Mouse (Mus musculus) midbrain, postnatal 0 days (tissue): Measurements from ENCODE around the gene Slc2a5. TPM values are rescaled to one million over a fixed set of nuclear protein-coding genes. Genes with fewer than 3 reads are reported as not detected.

Source experiments
- ATAC-seq: fragments of 200-750 bp; cut with Nextera tagmentation; 2 replicates; pipeline ENCODE4 v1.8.0; 2017; ENCODE audit warnings: moderate number of reproducible peaks, mild to moderate bottlenecking, moderate TSS enrichment, moderate library complexity; ENCODE audit not compliant: low FRiP score
- DNase-seq: peaks from one replicate; pipeline ENCODE4 v3.0.0-alpha.2; 2015; ENCODE audit warnings: low spot score
- H3K27ac ChIP-seq: fragments of 300-500 bp; sonication (generic); 2 replicates; pipeline ENCODE4 v1.5.1; 2014; ENCODE audit warnings: low read depth, mild to moderate bottlenecking, low read length, mixed read lengths
- H3K27me3 ChIP-seq: fragments of 300-500 bp; sonication (generic); 2 replicates; pipeline ENCODE4 v1.6.1; 2014; ENCODE audit warnings: low read length, control low read depth, mixed read lengths; ENCODE audit not compliant: insufficient read depth
- H3K36me3 ChIP-seq: fragments of 300-500 bp; sonication (generic); 2 replicates; pipeline ENCODE4 v1.6.1; 2014; ENCODE audit warnings: low read length, control low read depth, mixed read lengths; ENCODE audit not compliant: insufficient read depth
- H3K4me1 ChIP-seq: fragments of 300-500 bp; sonication (generic); 2 replicates; pipeline ENCODE4 v1.6.1; 2014; ENCODE audit warnings: mild to moderate bottlenecking, control low read depth, antibody characterized with exemption, low read length, mixed read lengths; ENCODE audit not compliant: insufficient read depth
- H3K4me2 ChIP-seq: fragments of 300-500 bp; sonication (generic); 2 replicates; pipeline ENCODE4 v1.6.1; 2014; ENCODE audit warnings: low read depth, mild to moderate bottlenecking, low read length, mixed read lengths; ENCODE audit not compliant: poor library complexity, severe bottlenecking
- H3K4me3 ChIP-seq: fragments of 300-500 bp; sonication (generic); 2 replicates; pipeline ENCODE4 v1.5.1; 2014; ENCODE audit warnings: low read depth, mild to moderate bottlenecking, low read length, moderate library complexity
- H3K9ac ChIP-seq: fragments of 300-500 bp; sonication (generic); replicated peaks from 2 replicates; pipeline ENCODE4 v1.6.1; 2014; ENCODE audit warnings: mild to moderate bottlenecking, low read length, moderate library complexity, mixed read lengths; ENCODE audit not compliant: poor library complexity, severe bottlenecking
- H3K9me3 ChIP-seq: fragments of 300-500 bp; sonication (generic); 2 replicates; pipeline ENCODE4 v1.6.1; 2016; ENCODE audit warnings: low read length, control low read depth
- CTCF ChIP-seq: IDR thresholded peaks from 2 replicates; pipeline ENCODE4 v1.5.1; 2016; ENCODE audit warnings: antibody characterized with exemption, mild to moderate bottlenecking
- WGBS: fragments of 180-500 bp; shearing (Covaris S2); extraction: QIAGEN DNeasy Blood & Tissue Kit; methylation state at CpG from one replicate; pipeline ENCODE4 v1.1.7; 2014; 5-methylcytosine and 5-hydroxymethylcytosine counted together
- polyA plus RNA-seq: library from polyadenylated mRNA; unstranded; fragments of >200 nt; fragmentation: Nextera tagmentation; extraction: Ambion mirVana; gene quantifications from 2 replicates; pipeline ENCODE4 v1.2.1, GENCODE M21; 2015
- total RNA-seq: library from RNA; depleted of rRNA; stranded (reverse); fragments of >200 nt; gene quantifications from 2 replicates; pipeline ENCODE4 v1.2.3, GENCODE M21; 2014

The Slc2a5 gene
- total and polyA plus RNA-seq, 2 experiments from 2014 or later, result 3.2 to 4.3 TPM

GRCm38 (mm10) chr4:150078646-150079045, 40.4 kb upstream of the Slc2a5 start:
- WGBS, result 82% methylated on average over 2 of the region's 2 CpGs

GRCm38 (mm10) chr4:150079244-150079643, 39.8 kb upstream of the Slc2a5 start:
- H3K9ac ChIP-seq, result no peak overlapping the region
- WGBS, result 82% methylated on average over 7 of the region's 7 CpGs
- no peaks in the 10 kb centered on the region for H3K27me3 ChIP-seq
- no peak for DNase-seq
- no peaks in the 10 kb centered on the region for H3K4me1 ChIP-seq
- no peak overlapping the region for H3K4me2 ChIP-seq
- ATAC-seq, result no peak
- H3K4me3 ChIP-seq, result no peak overlapping the region
- TF ChIP-seq CTCF, result no peak
- no peaks in the 10 kb centered on the region for H3K36me3 ChIP-seq
- H3K9me3 ChIP-seq, result no peaks in the 10 kb centered on the region
- H3K27ac ChIP-seq, result no peak overlapping the region

More at GRCm38 (mm10) chr4:150078646-150079045, 40.4 kb upstream of the Slc2a5 start:
- no peaks in the 10 kb centered on the region for H3K27me3 ChIP-seq
- H3K36me3 ChIP-seq, result no peaks in the 10 kb centered on the region
- no peak for TF ChIP-seq CTCF
- H3K4me1 ChIP-seq, result no peaks in the 10 kb centered on the region
- H3K9ac ChIP-seq, result no peak overlapping the region
- no peak overlapping the region for H3K27ac ChIP-seq
- ATAC-seq (no peak), DNase-seq (no peak)
- no peak overlapping the region for H3K4me2 ChIP-seq
- no peaks in the 10 kb centered on the region for H3K9me3 ChIP-seq
- H3K4me3 ChIP-seq, result no peak overlapping the region

- H3K9me3 ChIP-seq, result no peaks in the 10 kb centered on the region
- H3K27me3 ChIP-seq, result no peaks in the 10 kb centered on the region
- DNase-seq (no peak), ATAC-seq (no peak)
- no peak overlapping the region for H3K4me2 ChIP-seq
- no peak overlapping the region for H3K9ac ChIP-seq
- H3K4me3 ChIP-seq, result no peak overlapping the region
- H3K27ac ChIP-seq, result no peak overlapping the region
- TF ChIP-seq CTCF, result no peak
- H3K36me3 ChIP-seq, result no peaks in the 10 kb centered on the region
- no peaks in the 10 kb centered on the region for H3K4me1 ChIP-seq
- WGBS, result 78% methylated on average over 11 of the region's 11 CpGs
Observed at GRCm38 (mm10) chr4:150080330-150080967, 38.6 kb upstream of the Slc2a5 start.

- ATAC-seq (no peak), DNase-seq (no peak)
- Histone ChIP-seq H3K27me3 (peaks cover 7% of the 10 kb centered on the region; the same call in 1 of the 2 replicates), H3K9ac (no peak overlapping the region), H3K36me3 (no peaks in the 10 kb centered on the region), H3K9me3 (no peaks in the 10 kb centered on the region), H3K4me3 (no peak overlapping the region), H3K4me1 (peaks cover 7% of the 10 kb centered on the region; the same call in 1 of the 2 replicates), H3K4me2 (no peak overlapping the region), H3K27ac (no peak overlapping the region)
- peak; percentile 42 for TF ChIP-seq CTCF
- WGBS, result 77% methylated on average over 4 of the region's 4 CpGs
Observed at GRCm38 (mm10) chr4:150085366-150085765, 33.7 kb upstream of the Slc2a5 start.

GRCm38 (mm10) chr4:150086841-150087160, 32.3 kb upstream of the Slc2a5 start:
- WGBS, result 4% methylated on average over 7 of the region's 7 CpGs
- H3K4me2 ChIP-seq, result peak overlapping the region; percentile 99
- H3K9ac ChIP-seq, result peak overlapping the region; percentile 57
- H3K36me3 ChIP-seq, result no peaks in the 10 kb centered on the region
- no peak for ATAC-seq
- peaks cover 7% of the 10 kb centered on the region; the same call in 1 of the 2 replicates for H3K4me1 ChIP-seq
- H3K4me3 ChIP-seq, result peak overlapping the region; percentile 64
- no peak for DNase-seq
- no peak overlapping the region for H3K27ac ChIP-seq
- H3K9me3 ChIP-seq, result no peaks in the 10 kb centered on the region
- H3K27me3 ChIP-seq, result peaks cover 7% of the 10 kb centered on the region; the same call in 1 of the 2 replicates
- no peak for TF ChIP-seq CTCF

GRCm38 (mm10) chr4:150087161-150087889, 31.8 kb upstream of the Slc2a5 start, which contains the start of gene Gpr157:
Gene Gpr157, plus strand, starts transcription at chr4:150087365.
- no peaks in the 10 kb centered on the region for H3K9me3 ChIP-seq
- peaks cover 7% of the 10 kb centered on the region; the same call in 1 of the 2 replicates for H3K27me3 ChIP-seq
- peak within 1 kb of the TSS; percentile 99 for H3K4me2 ChIP-seq
- peak within 1 kb of the TSS; percentile 64 for H3K4me3 ChIP-seq
- peak; percentile 91 for DNase-seq
- no peaks in the 10 kb centered on the region for H3K36me3 ChIP-seq
- peaks cover 7% of the 10 kb centered on the region; the same call in 1 of the 2 replicates for H3K4me1 ChIP-seq
- ATAC-seq, result peak; percentile 91
- peak; percentile 47 for TF ChIP-seq CTCF
- H3K9ac ChIP-seq, result peak within 1 kb of the TSS; percentile 57
- H3K27ac ChIP-seq, result no peak within 1 kb of the TSS
- WGBS, result under 1% methylated on average over 42 of the region's 56 CpGs
